Mouse (Mus musculus): ENCODE results near the gene Ceacam13. TPM values are rescaled to one million over a fixed set of nuclear protein-coding genes. Genes with fewer than 3 reads are reported as not detected.
"Not testable (repeated sequence)": the region's sequence is repeated elsewhere in the genome, so short reads cannot be mapped to it uniquely, and the experiment has no call there.

The Ceacam13 gene
- not detected for total RNA-seq (2021)
- long read RNA-seq, experiment 1, result 0 reads
- long read RNA-seq, experiment 2, result 0 reads

- no peak for DNase-seq
- intact Hi-C loops (cut with DNase I; ENCODE audit: low total_unique reads), result no loop called here
Observed at GRCm38 (mm10) chr7:18009589-18009988, at the start of gene Ceacam13. TSS of gene Ceacam13 (plus strand) at chr7:18009889.

- DNase-seq, result no peak
- intact Hi-C loops (cut with DNase I; ENCODE audit: low total_unique reads), result no loop called here
Observed at GRCm38 (mm10) chr7:17971824-17972223, 37.9 kb upstream of the Ceacam13 start, which contains the start of gene Ceacam11. TSS of gene Ceacam11 (plus strand) at chr7:17972124.

GRCm38 (mm10) chr7:18001131-18001530 is 8.6 kb upstream of the Ceacam13 start:
- DNase-seq; intact Hi-C loops (cut with DNase I; ENCODE audit: low total_unique reads): not testable (repeated sequence)

GRCm38 (mm10) chr7:18065629-18066028 is 55.9 kb downstream of the Ceacam13 start, which contains the start of gene Ceacam12:
TSS of gene Ceacam12 (plus strand) at chr7:18065929.
- intact Hi-C loops (cut with DNase I; ENCODE audit: low total_unique reads), result no loop called here
- DNase-seq, result no peak

Small RNAs within 50 kb of the gene (microRNA-seq; reads per million reads assigned to microRNA genes)
- gene Gm22414, result 0 reads per million in 2 experiments

Other genes with a start within 250 kb of the Ceacam13 start
- not detected for gene Ceacam14, start 197.3 kb upstream of the Ceacam13 start, total RNA-seq (2021)
- gene Gm5155, start 138.1 kb upstream of the Ceacam13 start, total RNA-seq (2021), result not detected
- not detected for gene Ceacam11, start 37.8 kb upstream of the Ceacam13 start, total RNA-seq (2021)
- not detected for gene Ceacam12, start 56.0 kb downstream of the Ceacam13 start, total RNA-seq (2021)
- not detected for gene Igfl3, start 166.6 kb downstream of the Ceacam13 start, total RNA-seq (2021)
- not detected for gene Mill1, start 235.5 kb downstream of the Ceacam13 start, total RNA-seq (2021)

All from gastrocnemius, postnatal 14 days (tissue).